Mouse (Mus musculus) layer of hippocampus, adult 6 months (tissue): Measurements from ENCODE around the gene Plcg2. TPM values are rescaled to one million over a fixed set of nuclear protein-coding genes. Genes with fewer than 3 reads are reported as not detected.

Experiments
- long read RNA-seq, 2 experiments: library from polyadenylated mRNA; unstranded; transcript quantifications; one replicate each; pipeline ENCODE4 v2.0.0; 2019 to 2020
- microRNA-seq: library from miRNA; unstranded; fragments of <30 nt; microRNA quantifications from one replicate; pipeline ENCODE4 v1.2.0, GENCODE M21; 2020
- polyA plus RNA-seq: library from polyadenylated mRNA; unstranded; fragments of <200 nt; fragmentation: Nextera tagmentation; gene quantifications from 2 replicates; pipeline ENCODE4 v1.2.3, GENCODE M21; 2021

Plcg2 gene
- 1.3 TPM in 2 replicates for polyA plus RNA-seq
- long read RNA-seq, experiment 1, partial matches to known transcripts, result 2 of 2 reads
- long read RNA-seq, experiment 1, other reads (novel, unspliced or antisense), result 0 of 2 reads
- long read RNA-seq, experiment 2, full-length matches to known transcripts, result 5 of 13 reads
- long read RNA-seq, experiment 2, partial matches to known transcripts, result 5 of 13 reads
- long read RNA-seq, experiment 2, other reads (novel, unspliced or antisense), result 3 of 13 reads

GRCm38 (mm10) chr8:117498179-117498914 lies at the start of gene Plcg2:
Gene Plcg2, plus strand, starts transcription at chr8:117498291.

GRCm38 (mm10) chr8:117673430-117673830 lies 175.3 kb downstream of the Plcg2 start, which contains the start of gene Sdr42e1:
Gene Sdr42e1, minus strand, starts transcription at chr8:117673689.

Small RNAs within 50 kb of the gene (microRNA-seq; reads per million reads assigned to microRNA genes)
- gene Gm27361 (not detected), gene Mir7077 (0.86 reads per million), gene Mir7078 (not detected)

Other genes with a start within 250 kb of the Plcg2 start
- gene Cmip, start 241.2 kb upstream of the Plcg2 start, polyA plus RNA-seq, result 88.1 and 90.0 TPM in 2 replicates
- 8.8 and 9.7 TPM in 2 replicates for gene Sdr42e1, start 175.4 kb downstream of the Plcg2 start, polyA plus RNA-seq
- 0.14 and 0.25 TPM in 2 replicates for gene Hsd17b2, start 203.6 kb downstream of the Plcg2 start, polyA plus RNA-seq